Mouse (Mus musculus) liver, adult 2 months (tissue): ENCODE measurements at regions not wholly inside any gene's neighbourhood (a gene's known extent, or its start where the extent isn't known, plus 50 kb on each side); places are given as distances from the start of the nearest gene placed in this dataset.

Source experiments
- CTCF ChIP-seq: fragments of 200-500 bp; IDR thresholded peaks from 2 replicates; pipeline ENCODE4 v1.5.1; 2011; ENCODE audit warnings: low read depth, low read length, control low read depth
- POLR2A ChIP-seq: fragments of 200-500 bp; IDR thresholded peaks from 2 replicates; pipeline ENCODE4 v1.6.1; 2011; ENCODE audit warnings: low read length, control low read depth; ENCODE audit not compliant: insufficient read depth; ENCODE audit errors: extremely low read depth

DNA sequence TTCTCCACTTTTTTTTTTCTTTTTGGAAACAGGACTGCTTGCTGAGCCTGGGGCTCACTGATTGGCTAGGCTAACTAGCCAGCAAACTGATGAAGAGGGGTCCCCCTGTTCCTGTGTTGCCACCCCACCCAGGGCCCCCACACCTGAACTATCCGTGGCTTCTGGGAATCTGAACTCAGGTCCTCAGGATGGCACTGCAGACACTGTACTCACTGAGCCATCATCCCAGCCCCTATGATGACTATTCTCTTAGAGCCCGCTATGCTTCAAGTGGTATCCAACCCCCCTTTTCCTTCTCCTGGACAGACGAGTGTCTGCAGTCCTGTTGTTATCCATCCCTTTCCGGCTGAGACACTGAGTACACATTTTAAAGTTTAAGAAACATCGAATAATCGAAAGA is 271.9 kb upstream of the Sulf2 start:
- TF ChIP-seq CTCF (no peak), POLR2A (no peak)
